ENCODE assay signal across 8 mouse cellular contexts in the genomic region with DNA sequence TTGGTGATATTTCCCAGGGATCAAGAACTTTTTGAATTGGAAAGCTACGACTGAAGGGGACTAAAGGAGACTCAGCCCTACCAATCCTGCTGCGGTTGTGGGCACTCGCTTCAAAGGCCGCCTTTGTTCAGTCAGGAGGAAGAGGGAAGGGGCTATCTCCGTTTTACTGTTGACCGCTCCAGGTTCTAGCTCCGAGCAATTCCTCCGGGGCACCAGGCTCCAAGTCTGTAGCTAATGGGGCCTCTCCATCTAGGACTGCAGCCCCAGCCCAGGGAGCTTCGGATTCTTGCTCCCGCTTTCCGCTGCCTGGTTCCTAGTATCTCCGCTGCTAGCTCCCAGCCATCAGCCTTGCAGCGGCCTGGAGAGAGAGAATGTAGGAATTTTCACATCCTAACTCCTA. TPM values are rescaled to one million over a fixed set of nuclear protein-coding genes. Genes with fewer than 3 reads are reported as not detected.
DNase-seq lines count a peak whose midpoint lies in the region; ATAC-seq lines count a peak whose summit lies in the region.

No protein-coding gene starts in this region.

- no peaks in the 10 kb centered on the region for H3K36me3 ChIP-seq in heart, embryonic 14.5 days (ENCODE audit: control insufficient read depth, insufficient read depth, low read length)
- H3K36me3 ChIP-seq in hindbrain, embryonic 14.5 days (replicated peaks; ENCODE audit: control insufficient read depth, insufficient read depth), result no peaks in the 10 kb centered on the region
- H3K36me3 ChIP-seq in midbrain, embryonic 16.5 days (ENCODE audit: control insufficient read depth, insufficient read depth, low read length), result no peaks in the 10 kb centered on the region

- H3K27me3 ChIP-seq in heart, embryonic 14.5 days (ENCODE audit: control insufficient read depth, insufficient read depth, low read length), result peaks cover 100% of the 10 kb centered on the region
- H3K27me3 ChIP-seq in hindbrain, embryonic 14.5 days (ENCODE audit: control insufficient read depth, insufficient read depth, low read length), result peaks cover 100% of the 10 kb centered on the region
- peaks cover 51% of the 10 kb centered on the region for H3K27me3 ChIP-seq in midbrain, embryonic 16.5 days (ENCODE audit: control insufficient read depth, insufficient read depth, low read depth, low read length)

- H3K4me3 ChIP-seq in heart, embryonic 14.5 days (ENCODE audit: control insufficient read depth in 1 of 2, insufficient read depth in 1 of 2, low read depth in 1 of 2, low read length in 2 of 2), result peak overlapping the region; percentile 41 to 42
- H3K4me3 ChIP-seq in brown adipose tissue, adult 24 weeks (ENCODE audit: insufficient read depth, low read depth, low read length), result peak overlapping the region; percentile 40; the same call in 1 of the 2 replicates
- H3K4me3 ChIP-seq in hindbrain, embryonic 14.5 days (replicated peaks; ENCODE audit: low read length), result peak overlapping the region; percentile 15
- H3K4me3 ChIP-seq in midbrain, embryonic 16.5 days (ENCODE audit: low read depth, low read length), result peak overlapping the region; percentile 31

- no peak for DNase-seq in heart, postnatal 36 days
- peak; percentile 30 for DNase-seq in hindbrain, embryonic 14.5 days (ENCODE audit: low spot score)
- DNase-seq in frontal cortex, adult 2 months (ENCODE audit: extremely low spot score in 1 of 2, low spot score in 1 of 2), result no peak
- DNase-seq in ovary, adult 18-20 months (ENCODE audit: low spot score), result no peak

- no peak overlapping the region for H3K27ac ChIP-seq in heart, embryonic 14.5 days (replicated peaks in 1 of 2; ENCODE audit: control insufficient read depth in 1 of 2, insufficient read depth in 1 of 2, low read depth in 2 of 2, low read length in 2 of 2)
- no peak overlapping the region for H3K27ac ChIP-seq in brown adipose tissue, adult 24 weeks (replicated peaks; ENCODE audit: low read depth, low read length)
- H3K27ac ChIP-seq in hindbrain, embryonic 14.5 days, result no peak overlapping the region
- H3K27ac ChIP-seq in midbrain, embryonic 16.5 days (ENCODE audit: low read length), result no peak overlapping the region

- H3K9ac ChIP-seq in heart, embryonic 14.5 days (ENCODE audit: low read length), result no peak overlapping the region
- H3K9ac ChIP-seq in hindbrain, embryonic 14.5 days, result no peak overlapping the region
- no peak overlapping the region; the same call in 1 of the 2 replicates for H3K9ac ChIP-seq in midbrain, embryonic 16.5 days (ENCODE audit: low read depth, low read length)

- no peak for ATAC-seq in heart, embryonic 14.5 days (ENCODE audit: insufficient number of reproducible peaks, insufficient read depth, low FRiP score, low read depth)
- no peak for ATAC-seq in hindbrain, embryonic 14.5 days (ENCODE audit: low FRiP score)
- no peak for ATAC-seq in midbrain, embryonic 16.5 days
- ATAC-seq in CD4-positive, CD25-positive, alpha-beta regulatory T cell, adult 4 months, result no peak

- peaks cover 5 to 21% of the 10 kb centered on the region in 2 experiments; a peak in 3 of 4 replicates for H3K4me1 ChIP-seq in heart, embryonic 14.5 days (ENCODE audit: control insufficient read depth in 2 of 2, insufficient read depth in 2 of 2, low read length in 2 of 2)
- H3K4me1 ChIP-seq in brown adipose tissue, adult 24 weeks (ENCODE audit: control insufficient read depth, insufficient read depth, insufficient read length, low read length), result no peaks in the 10 kb centered on the region; the same call in 1 of the 2 replicates
- H3K4me1 ChIP-seq in hindbrain, embryonic 14.5 days (replicated peaks; ENCODE audit: control insufficient read depth, insufficient read depth, low read length), result peaks cover 20% of the 10 kb centered on the region
- H3K4me1 ChIP-seq in midbrain, embryonic 16.5 days (ENCODE audit: control insufficient read depth, insufficient read depth, low read length), result peaks cover 38% of the 10 kb centered on the region

- H3K9me3 ChIP-seq in heart, embryonic 14.5 days (ENCODE audit: control insufficient read depth, low read length), result no peaks in the 10 kb centered on the region
- H3K9me3 ChIP-seq in hindbrain, embryonic 14.5 days (ENCODE audit: control insufficient read depth, low read length), result no peaks in the 10 kb centered on the region
- H3K9me3 ChIP-seq in midbrain, embryonic 16.5 days (replicated peaks; ENCODE audit: control insufficient read depth, low read length, poor library complexity, severe bottlenecking), result no peaks in the 10 kb centered on the region

- WGBS in heart, embryonic 14.5 days, result 3% methylated on average over 12 of the region's 13 CpGs
- 1% methylated on average over 13 of the region's 13 CpGs for WGBS in hindbrain, embryonic 14.5 days
- 3% methylated on average over 13 of the region's 13 CpGs for WGBS in midbrain, embryonic 16.5 days

- intact Hi-C loops in heart, postnatal 36 days (cut with DNase I), result no loop called here

- peak overlapping the region; percentile 65 for H3K4me2 ChIP-seq in heart, embryonic 14.5 days (ENCODE audit: low read length)
- peak overlapping the region; percentile 38 for H3K4me2 ChIP-seq in hindbrain, embryonic 14.5 days (replicated peaks)
- H3K4me2 ChIP-seq in midbrain, embryonic 16.5 days (ENCODE audit: low read length), result peak overlapping the region; percentile 52

RNA-seq across cellular contexts. Expression of a gene that starts 3.4 kb away (rescaled TPM):
- polyA plus RNA-seq in heart, embryonic 14.5 days (2014; fragmentation: Nextera tagmentation; extraction: Ambion mirVana), result not detected in 2 replicates
- total RNA-seq in heart, postnatal 36 days (2021), result not detected
- not detected in 2 replicates for polyA plus RNA-seq in brown adipose tissue, adult 24 weeks (2012; ENCODE audit: insufficient read depth, insufficient read length, missing spikeins)
- not detected in 2 replicates for polyA plus RNA-seq in hindbrain, embryonic 14.5 days (2014; fragmentation: Nextera tagmentation; extraction: Ambion mirVana)
- polyA plus RNA-seq in midbrain, embryonic 16.5 days (2015; fragmentation: Nextera tagmentation; extraction: Ambion mirVana), result 0.75 and 1.2 TPM in 2 replicates
- polyA plus RNA-seq in frontal cortex, adult 2 months (2012; rRNA removed), result 25.4 and 26.9 TPM in 2 replicates
- not detected for polyA plus RNA-seq in CD4-positive, CD25-positive, alpha-beta regulatory T cell, adult 4 months (2017; shearing (Covaris generic))

RNA-seq across cellular contexts. Expression of a gene that starts 53.1 kb away (rescaled TPM):
- polyA plus RNA-seq in heart, embryonic 14.5 days (2014; fragmentation: Nextera tagmentation; extraction: Ambion mirVana), result 55.2 and 83.6 TPM in 2 replicates
- total RNA-seq in heart, postnatal 36 days (2021), result 10 to 100 TPM; 82.3 to 83.8 TPM
- polyA plus RNA-seq in brown adipose tissue, adult 24 weeks (2012; ENCODE audit: insufficient read depth, insufficient read length, missing spikeins), result 64.9 and 65.8 TPM in 2 replicates
- 38.2 and 42.7 TPM in 2 replicates for polyA plus RNA-seq in hindbrain, embryonic 14.5 days (2014; fragmentation: Nextera tagmentation; extraction: Ambion mirVana)
- polyA plus RNA-seq in midbrain, embryonic 16.5 days (2015; fragmentation: Nextera tagmentation; extraction: Ambion mirVana), result 25.3 and 28.7 TPM in 2 replicates
- 14.5 and 17.8 TPM in 2 replicates for polyA plus RNA-seq in frontal cortex, adult 2 months (2012; rRNA removed)
- polyA plus RNA-seq in CD4-positive, CD25-positive, alpha-beta regulatory T cell, adult 4 months (2017; shearing (Covaris generic)), result 10 to 100 TPM; 17.8 to 33.4 TPM

Comparison
In these comparisons a context has a peak if more than half of its experiments do, and no peak if none do; other contexts are left out.
1. RNA of a gene that starts 3.4 kb away (polyA plus RNA-seq): 25.4 to 26.9 TPM in frontal cortex, adult 2 months; 0.75 to 1.2 TPM in midbrain, embryonic 16.5 days, not detected in heart, embryonic 14.5 days, not detected in brown adipose tissue, adult 24 weeks, not detected in hindbrain, embryonic 14.5 days and not detected in CD4-positive, CD25-positive, alpha-beta regulatory T cell, adult 4 months; every median in the first group is over 10 times any median in the second.
2. Peak in every context shown above with its lines, with median percentiles within 50 percentile points of each other: H3K4me2 ChIP-seq and H3K4me3 ChIP-seq.